Mouse (Mus musculus): ENCODE measurements around the gene Lrrc28.
"Not testable (repeated sequence)": the region's sequence is repeated elsewhere in the genome, so short reads cannot be mapped to it uniquely, and the experiment has no call there.

The Lrrc28 gene

DNA sequence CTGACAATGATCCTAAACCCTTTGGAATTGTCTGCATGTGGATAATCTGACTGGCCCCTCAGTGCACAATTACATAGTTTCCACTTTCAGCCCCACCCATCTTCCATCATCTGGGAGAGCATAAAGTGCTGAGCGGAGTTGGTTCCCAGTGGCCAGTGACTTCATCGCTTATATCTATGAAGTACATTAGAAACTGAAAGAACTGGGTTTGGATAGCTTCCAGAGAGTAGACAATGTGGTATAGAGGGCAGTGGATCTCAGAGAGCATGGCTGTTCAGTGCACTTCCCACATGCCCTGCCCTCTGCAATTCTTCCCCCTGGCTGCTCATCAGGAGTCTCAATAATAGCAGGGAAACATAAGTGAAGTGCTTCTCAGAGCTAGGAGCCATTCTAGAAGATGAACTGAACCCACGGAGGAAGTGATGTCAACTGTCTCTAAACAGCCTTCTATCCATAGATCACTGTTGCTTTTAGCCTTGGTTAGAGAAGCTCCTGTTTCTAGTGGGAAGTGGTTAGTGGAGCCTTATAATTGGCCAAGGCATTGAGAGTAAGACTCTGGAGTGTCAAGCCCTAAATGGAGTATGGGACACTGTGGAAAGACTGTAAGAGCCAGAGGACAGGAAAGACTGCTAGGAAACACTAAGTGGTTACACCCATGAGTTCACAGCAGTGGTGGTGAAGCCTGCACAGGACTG lies 119.0 kb downstream of the Lrrc28 start:
- no peak for DNase-seq

- DNase-seq: not testable (repeated sequence)
Observed at GRCm38 (mm10) chr7:67524069-67524468, 121.0 kb downstream of the Lrrc28 start.

- no peak for DNase-seq
Observed at GRCm38 (mm10) chr7:67523400-67523799, 121.7 kb downstream of the Lrrc28 start.

DNA sequence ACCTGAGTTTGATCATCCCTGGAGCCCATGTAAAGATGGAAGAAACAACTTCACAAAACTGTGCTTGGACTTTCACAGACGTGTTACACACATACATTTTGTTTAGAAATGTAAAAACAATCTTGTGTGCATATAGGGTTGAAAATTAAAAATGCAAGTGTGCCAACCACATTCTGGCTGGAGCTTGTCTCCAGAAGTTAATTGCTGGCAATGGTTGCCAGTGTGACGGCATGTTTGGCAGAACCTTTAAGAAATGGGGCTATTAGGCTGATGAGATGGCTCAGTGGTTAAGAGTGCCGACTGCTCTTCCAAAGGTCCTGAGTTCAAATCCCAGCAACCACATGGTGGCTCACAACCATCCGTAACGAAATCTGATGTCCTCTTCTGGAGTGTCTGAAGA lies 123.3 kb downstream of the Lrrc28 start:
- DNase-seq: not testable (repeated sequence)

DNA sequence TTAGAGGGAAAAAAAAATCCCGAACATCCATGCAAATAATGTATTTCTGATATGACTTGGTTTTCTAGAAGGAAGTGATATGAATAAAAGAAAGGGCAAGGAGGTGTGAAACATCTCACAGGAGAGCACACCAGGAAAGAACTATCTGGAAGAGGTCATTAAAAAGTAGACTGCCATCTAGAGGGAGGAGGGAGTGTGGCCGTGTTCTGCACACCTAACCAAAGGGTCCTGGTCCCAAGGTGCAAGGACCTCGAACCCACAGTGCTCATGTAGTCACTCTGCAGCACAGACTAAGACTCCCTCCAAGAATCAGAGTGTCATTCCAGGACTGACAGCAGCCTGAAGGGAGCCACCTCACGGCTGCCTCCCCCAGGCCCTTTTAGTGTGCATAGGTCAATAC lies 124.1 kb downstream of the Lrrc28 start:
- no peak for DNase-seq

DNA sequence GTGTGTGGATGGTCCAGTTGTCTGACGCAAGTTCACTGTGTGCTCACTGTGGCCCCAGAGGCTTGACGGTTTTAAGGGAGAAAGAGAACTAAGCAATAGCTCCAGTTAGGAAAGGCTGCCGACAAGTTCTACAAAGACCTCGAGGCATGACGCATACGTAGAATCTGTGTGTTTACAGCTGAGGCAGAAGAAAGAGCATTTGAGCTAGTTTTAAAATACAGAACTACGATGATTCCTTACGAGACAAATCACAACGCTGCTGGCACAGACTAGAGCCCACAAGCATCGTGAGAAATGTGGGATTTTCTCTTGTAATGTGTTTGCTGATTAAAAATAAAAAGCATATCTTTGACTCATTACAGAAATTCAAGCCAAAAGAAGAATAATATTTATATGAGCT lies 125.1 kb downstream of the Lrrc28 start:
- no peak for DNase-seq

DNA sequence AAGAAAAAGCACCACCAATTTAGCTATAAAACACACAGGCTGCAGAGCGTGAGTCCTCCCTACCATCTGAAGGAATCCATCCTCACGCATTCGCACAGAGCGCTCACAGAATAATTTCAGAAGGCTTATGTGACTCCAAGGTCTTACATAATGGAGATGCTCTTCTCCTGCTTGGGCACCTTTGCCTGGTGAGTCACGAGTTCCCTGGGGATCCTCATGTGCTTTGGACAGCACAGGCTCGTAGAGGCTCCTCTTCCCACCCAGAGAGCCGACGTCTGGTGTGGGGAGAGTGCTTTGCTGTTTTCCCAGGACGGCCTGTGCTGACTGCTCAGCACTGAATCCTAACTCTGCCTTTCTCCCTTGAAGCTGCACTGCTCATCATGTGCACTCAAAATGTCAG lies 129.4 kb downstream of the Lrrc28 start:
- no peak for DNase-seq

- no peak for DNase-seq
Observed at GRCm38 (mm10) chr7:67514893-67515292, 130.2 kb downstream of the Lrrc28 start.

- no peak for DNase-seq
Observed at GRCm38 (mm10) chr7:67514380-67514779, 130.7 kb downstream of the Lrrc28 start.

- no peak for DNase-seq
Observed at GRCm38 (mm10) chr7:67513656-67514055, 131.4 kb downstream of the Lrrc28 start.

GRCm38 (mm10) chr7:67511606-67512005 lies 133.5 kb downstream of the Lrrc28 start:
- no peak for DNase-seq

- no peak for DNase-seq
Observed at GRCm38 (mm10) chr7:67503281-67504010, 141.6 kb downstream of the Lrrc28 start.

- no peak for DNase-seq
Observed at GRCm38 (mm10) chr7:67502631-67503030, 142.4 kb downstream of the Lrrc28 start.

DNA sequence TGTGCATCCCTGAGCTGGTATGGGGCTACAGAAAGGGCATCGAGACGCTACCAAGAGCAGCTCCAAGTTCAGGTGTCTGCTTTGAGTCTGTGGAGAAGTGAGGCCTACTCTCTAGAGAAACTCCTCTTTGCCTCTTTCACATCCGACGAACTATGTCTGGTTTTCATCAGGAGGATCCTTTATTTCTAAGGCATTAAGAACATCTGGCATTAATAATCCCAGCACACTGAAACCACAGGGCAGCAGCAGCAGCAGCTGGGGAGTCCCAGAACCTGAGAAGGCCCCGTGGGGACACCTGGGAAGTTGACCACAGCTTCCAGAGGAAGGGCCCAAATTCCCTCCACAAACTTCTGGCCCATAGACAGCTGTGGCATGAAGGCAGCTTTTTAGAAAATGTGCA lies 144.2 kb downstream of the Lrrc28 start:
- DNase-seq: no peak

GRCm38 (mm10) chr7:67500076-67500828 lies 144.8 kb downstream of the Lrrc28 start:
- DNase-seq: no peak

- DNase-seq: peak; percentile 54
Observed at GRCm38 (mm10) chr7:67499516-67499915, 145.6 kb downstream of the Lrrc28 start.

GRCm38 (mm10) chr7:67493795-67494687 lies 151.0 kb downstream of the Lrrc28 start:
- no peak for DNase-seq

- DNase-seq: peak; percentile 97
Observed at GRCm38 (mm10) chr7:67487889-67488411, 157.1 kb downstream of the Lrrc28 start.

DNA sequence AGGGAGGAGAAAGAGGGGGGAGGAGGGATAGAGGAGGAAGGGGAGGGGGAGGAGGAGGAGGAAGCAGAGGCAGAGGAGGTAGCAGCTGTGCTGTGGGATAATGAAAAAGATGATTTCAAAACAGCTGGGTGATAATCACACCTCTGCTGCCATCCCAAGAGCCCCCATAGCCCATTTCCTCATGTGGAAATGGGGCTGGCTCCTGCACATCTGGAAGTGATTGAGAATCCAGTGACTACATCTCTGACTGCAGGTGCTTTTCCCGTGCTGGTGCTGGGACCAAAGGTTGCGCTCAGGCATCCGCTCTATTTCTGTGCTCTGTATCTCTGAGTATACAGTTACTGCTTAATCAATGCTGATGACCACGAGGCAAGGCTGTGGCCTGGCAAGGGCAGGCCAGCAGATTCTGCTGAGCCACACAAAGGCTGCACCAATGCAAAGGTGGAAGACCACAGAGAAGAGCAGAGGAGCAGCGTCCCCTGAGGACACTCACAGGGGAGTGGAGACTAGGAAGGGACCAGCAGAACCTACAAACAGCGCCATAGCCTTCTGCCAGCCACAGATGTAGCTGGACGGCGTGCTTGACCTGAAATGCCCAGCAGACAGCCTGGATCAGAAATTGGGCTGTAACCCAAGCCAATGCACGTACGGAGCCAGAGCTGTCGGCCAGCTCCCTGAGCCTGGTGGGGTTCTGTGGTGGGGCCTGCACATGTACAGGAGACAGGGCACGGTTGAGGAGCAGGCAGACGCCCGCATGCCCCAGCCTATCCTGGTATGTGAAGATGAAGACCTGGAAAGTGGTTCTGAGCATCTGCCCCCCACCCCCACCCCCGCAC lies 157.9 kb downstream of the Lrrc28 start:
- DNase-seq: peak; percentile 71

GRCm38 (mm10) chr7:67486417-67486816 lies 158.7 kb downstream of the Lrrc28 start:
- no peak for DNase-seq

DNA sequence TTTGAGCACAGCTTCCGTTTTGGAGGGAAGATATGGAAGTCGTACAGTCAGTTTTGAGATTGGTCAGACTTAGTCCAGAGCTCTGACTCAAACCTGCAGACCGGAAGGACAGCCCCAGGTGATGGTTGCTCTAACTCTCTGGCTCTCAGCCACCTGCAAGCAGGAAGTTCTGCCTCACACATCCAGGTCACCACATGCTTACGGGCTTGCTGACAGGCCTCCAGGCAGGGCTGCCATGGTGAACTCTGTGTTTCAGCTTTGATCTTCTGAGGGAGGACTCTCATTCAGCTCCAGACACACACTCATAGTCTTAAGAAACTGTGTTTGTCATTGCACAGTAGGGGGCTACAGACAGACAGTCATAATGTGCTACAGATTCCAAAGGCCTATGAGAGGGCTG lies 161.4 kb downstream of the Lrrc28 start:
- DNase-seq: no peak
